Mouse (Mus musculus): ENCODE measurements around the gene Fbxw8. TPM values are rescaled to one million over a fixed set of nuclear protein-coding genes. Genes with fewer than 3 reads are reported as not detected.

The Fbxw8 gene
- polyA plus RNA-seq, 1 experiment from 2014 or later, result 27.7 TPM

DNA sequence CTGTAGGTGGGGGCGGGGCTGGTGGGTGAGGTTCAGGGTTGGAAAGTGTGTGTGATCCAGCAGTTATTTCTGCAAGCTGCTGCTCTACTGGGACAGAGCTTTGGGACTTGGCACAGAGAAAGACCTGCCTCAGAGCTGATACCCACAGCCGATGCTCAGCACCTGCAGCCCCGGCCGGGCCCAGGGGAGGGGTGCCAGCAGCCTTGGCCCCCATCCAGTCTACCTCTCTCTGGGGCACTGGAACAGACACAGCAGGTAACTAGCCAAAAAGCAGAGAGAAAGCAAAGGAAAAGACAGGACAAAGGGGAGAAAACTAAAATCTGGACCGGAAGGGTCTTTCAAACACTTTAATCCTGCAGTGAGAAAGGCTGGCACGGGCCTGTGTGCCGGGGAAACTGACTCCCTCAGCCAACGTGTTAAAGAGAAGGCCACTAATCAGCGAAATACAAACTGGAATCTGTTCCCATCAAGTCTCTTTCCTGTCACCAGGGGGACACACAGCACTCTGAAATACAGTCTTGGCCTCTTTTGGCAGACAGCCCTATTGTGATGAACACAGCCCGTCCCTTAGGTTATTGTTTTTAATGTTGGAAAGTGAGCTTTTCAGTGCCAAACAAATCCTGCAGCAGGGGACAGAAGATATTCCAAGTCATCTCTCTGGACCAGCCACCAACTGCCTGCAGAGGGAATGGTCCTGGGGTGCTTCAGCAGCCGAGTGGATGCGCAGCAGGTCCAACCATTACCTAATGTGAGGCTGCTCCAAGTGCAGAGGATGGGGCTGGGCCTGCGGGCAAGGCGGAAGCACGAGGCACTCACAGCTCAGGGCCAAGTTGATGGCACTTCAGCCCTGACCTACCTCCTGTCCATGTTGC lies 78.3 kb downstream of the Fbxw8 start:
- no peak overlapping the region for H3K4me2 ChIP-seq (replicated peaks)
- H3K9me3 ChIP-seq (replicated peaks), result no peaks in the 10 kb centered on the region
- 81% methylated on average over 15 of the region's 15 CpGs for WGBS
- peaks cover 28% of the 10 kb centered on the region for H3K4me1 ChIP-seq
- H3K36me3 ChIP-seq, result peaks cover 64% of the 10 kb centered on the region
- 0 out of 2 replicates have a peak overlapping the region, but pooled peaks have one; percentile 6 for H3K27ac ChIP-seq (replicated peaks)
- H3K27me3 ChIP-seq, result no peaks in the 10 kb centered on the region
- H3K9ac ChIP-seq, result no peak overlapping the region
- H3K4me3 ChIP-seq (replicated peaks), result no peak overlapping the region
- peak; percentile 25; the same call in 1 of the 2 replicates for ATAC-seq (ENCODE audit: insufficient number of reproducible peaks, low FRiP score, low TSS enrichment, low read depth)

DNA sequence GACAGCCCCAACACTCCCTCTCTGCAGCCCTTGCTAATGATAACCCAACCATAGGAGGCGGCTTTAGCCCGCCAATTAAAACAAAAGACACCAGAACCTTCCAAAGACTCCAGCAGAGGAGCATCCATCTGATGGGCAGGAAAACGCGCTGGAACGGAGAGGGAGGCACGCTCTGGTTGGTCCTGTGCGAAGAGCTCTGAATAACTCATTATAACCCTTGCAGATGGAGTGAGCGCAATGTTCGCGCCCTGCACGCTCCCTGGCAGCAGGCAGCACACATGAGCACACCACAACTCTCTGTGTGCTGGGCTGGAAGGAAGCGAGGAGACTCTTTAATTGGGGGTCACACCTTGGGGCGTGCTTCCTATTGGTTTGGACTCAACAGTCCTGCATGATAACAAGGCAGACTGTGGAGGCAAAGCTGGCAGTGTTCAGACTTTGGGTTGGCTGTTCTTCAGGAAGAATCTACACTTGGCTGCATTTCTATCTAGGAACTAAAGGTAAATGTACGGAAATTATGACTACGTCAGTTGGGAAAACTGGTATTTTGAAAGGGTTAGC lies 82.0 kb downstream of the Fbxw8 start:
- Histone ChIP-seq H3K36me3 (peaks cover 77% of the 10 kb centered on the region), H3K9me3 (replicated peaks) (no peaks in the 10 kb centered on the region), H3K4me3 (replicated peaks) (no peak overlapping the region), H3K4me2 (replicated peaks) (no peak overlapping the region), H3K9ac (no peak overlapping the region), H3K27ac (replicated peaks) (no peak overlapping the region), H3K27me3 (no peaks in the 10 kb centered on the region), H3K4me1 (peaks cover 15% of the 10 kb centered on the region; the same call in 1 of the 2 replicates)
- no peak for ATAC-seq (ENCODE audit: insufficient number of reproducible peaks, low FRiP score, low TSS enrichment, low read depth)
- 87% methylated on average over 15 of the region's 15 CpGs for WGBS

DNA sequence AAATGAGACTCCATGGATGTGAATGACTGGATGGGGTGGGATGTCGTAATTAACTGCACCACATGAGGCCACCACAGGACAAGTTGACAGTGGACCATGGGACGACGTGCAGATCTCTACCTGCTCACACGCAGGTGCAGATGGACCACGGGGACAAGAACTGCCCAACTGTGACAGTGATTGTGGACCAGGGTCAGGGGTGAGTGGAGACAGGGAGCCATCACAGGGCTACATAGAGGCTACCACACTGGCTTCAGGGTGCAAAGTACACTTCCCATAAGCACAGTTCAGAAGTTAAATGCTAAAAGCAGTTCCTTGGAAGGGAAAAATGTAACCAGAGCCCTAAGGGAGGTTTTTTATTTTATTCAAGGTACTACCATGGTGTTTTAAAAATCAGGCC lies 83.5 kb downstream of the Fbxw8 start:
- Histone ChIP-seq H3K4me1 (peaks cover 8% of the 10 kb centered on the region; the same call in 1 of the 2 replicates), H3K4me3 (replicated peaks) (no peak overlapping the region), H3K27me3 (no peaks in the 10 kb centered on the region), H3K27ac (replicated peaks) (no peak overlapping the region), H3K9me3 (replicated peaks) (no peaks in the 10 kb centered on the region), H3K9ac (no peak overlapping the region), H3K4me2 (replicated peaks) (no peak overlapping the region), H3K36me3 (peaks cover 72% of the 10 kb centered on the region)
- WGBS, result 85% methylated on average over 5 of the region's 5 CpGs
- no peak for ATAC-seq (ENCODE audit: insufficient number of reproducible peaks, low FRiP score, low TSS enrichment, low read depth)

- H3K27me3 ChIP-seq, result no peaks in the 10 kb centered on the region
- 0 out of 2 replicates have a peak, but pooled peaks cover 6% of the 10 kb centered on the region for H3K4me1 ChIP-seq
- no peak overlapping the region for H3K27ac ChIP-seq (replicated peaks)
- no peak overlapping the region for H3K4me3 ChIP-seq (replicated peaks)
- H3K36me3 ChIP-seq, result peaks cover 61% of the 10 kb centered on the region
- no peak overlapping the region for H3K4me2 ChIP-seq (replicated peaks)
- H3K9me3 ChIP-seq (replicated peaks), result no peaks in the 10 kb centered on the region
- WGBS, result 50% methylated on average over 9 of the region's 9 CpGs
- no peak overlapping the region for H3K9ac ChIP-seq
- no peak for ATAC-seq (ENCODE audit: insufficient number of reproducible peaks, low FRiP score, low TSS enrichment, low read depth)
Measured at GRCm38 (mm10) chr5:118069315-118069714, 85.9 kb downstream of the Fbxw8 start.

- Histone ChIP-seq H3K27ac (replicated peaks) (peak overlapping the region; percentile 17; the same call in 1 of the 2 replicates), H3K9ac (no peak overlapping the region), H3K9me3 (replicated peaks) (no peaks in the 10 kb centered on the region), H3K4me3 (replicated peaks) (no peak overlapping the region), H3K4me1 (0 out of 2 replicates have a peak, but pooled peaks cover 6% of the 10 kb centered on the region), H3K36me3 (peaks cover 58% of the 10 kb centered on the region), H3K27me3 (no peaks in the 10 kb centered on the region), H3K4me2 (replicated peaks) (no peak overlapping the region)
- 81% methylated on average over 9 of the region's 9 CpGs for WGBS
- no peak for ATAC-seq (ENCODE audit: insufficient number of reproducible peaks, low FRiP score, low TSS enrichment, low read depth)
Measured at GRCm38 (mm10) chr5:118067984-118068494, 87.2 kb downstream of the Fbxw8 start.

DNA sequence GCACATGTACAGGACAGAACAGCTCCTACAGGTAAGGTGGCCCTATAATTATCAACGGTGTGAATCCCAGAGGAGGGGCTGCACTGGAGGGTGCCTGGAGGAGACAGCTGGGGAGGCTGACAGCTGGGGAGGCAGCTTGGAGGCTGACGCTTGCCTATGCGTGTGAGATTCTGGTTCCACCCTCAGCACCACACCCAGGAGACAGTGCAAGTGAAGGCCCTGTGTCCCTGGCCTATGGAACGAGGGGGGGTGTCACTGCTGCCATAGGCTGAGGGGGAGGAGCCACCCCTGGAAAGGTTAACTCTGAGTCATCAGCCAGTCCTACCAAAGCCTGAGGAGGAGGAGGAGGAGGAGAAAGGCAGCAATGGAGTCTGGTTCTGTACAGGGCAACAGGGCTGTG lies 87.7 kb downstream of the Fbxw8 start:
- Histone ChIP-seq H3K4me3 (replicated peaks) (no peak overlapping the region), H3K36me3 (peaks cover 53% of the 10 kb centered on the region), H3K4me1 (0 out of 2 replicates have a peak, but pooled peaks cover 6% of the 10 kb centered on the region), H3K9ac (no peak overlapping the region), H3K4me2 (replicated peaks) (no peak overlapping the region), H3K27me3 (no peaks in the 10 kb centered on the region), H3K9me3 (replicated peaks) (no peaks in the 10 kb centered on the region), H3K27ac (replicated peaks) (peak overlapping the region; percentile 17; the same call in 1 of the 2 replicates)
- 52% methylated on average over 4 of the region's 4 CpGs for WGBS
- no peak for ATAC-seq (ENCODE audit: insufficient number of reproducible peaks, low FRiP score, low TSS enrichment, low read depth)

DNA sequence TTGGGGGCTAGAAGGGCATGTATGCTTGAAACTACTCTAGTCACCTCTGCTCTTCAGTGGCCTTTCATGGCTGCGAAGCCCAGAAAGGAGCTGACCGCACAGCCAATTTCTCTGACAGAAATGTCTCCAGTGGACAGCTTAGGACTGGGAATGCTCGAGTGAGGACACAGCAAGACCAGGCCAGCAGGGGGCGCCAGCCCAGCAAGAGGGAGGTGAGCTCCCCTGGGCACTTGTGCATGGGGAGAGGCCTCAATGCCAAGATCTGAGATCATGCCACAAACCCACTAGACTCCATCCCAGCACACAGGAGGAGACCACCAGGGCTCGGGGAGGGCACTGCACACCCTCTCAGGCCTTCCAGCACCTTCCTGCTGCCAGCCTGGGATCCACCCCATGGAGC lies 88.4 kb downstream of the Fbxw8 start:
- H3K27ac ChIP-seq (replicated peaks), result no peak overlapping the region; the same call in 1 of the 2 replicates
- H3K36me3 ChIP-seq, result peaks cover 48% of the 10 kb centered on the region
- H3K4me1 ChIP-seq, result 0 out of 2 replicates have a peak, but pooled peaks cover 6% of the 10 kb centered on the region
- H3K9me3 ChIP-seq (replicated peaks), result no peaks in the 10 kb centered on the region
- 54% methylated on average over 5 of the region's 5 CpGs for WGBS
- no peaks in the 10 kb centered on the region for H3K27me3 ChIP-seq
- H3K4me3 ChIP-seq (replicated peaks), result no peak overlapping the region
- H3K4me2 ChIP-seq (replicated peaks), result no peak overlapping the region
- 0 out of 2 replicates have a peak, but pooled peaks have one; percentile 22 for ATAC-seq (ENCODE audit: insufficient number of reproducible peaks, low FRiP score, low TSS enrichment, low read depth)
- no peak overlapping the region for H3K9ac ChIP-seq

DNA sequence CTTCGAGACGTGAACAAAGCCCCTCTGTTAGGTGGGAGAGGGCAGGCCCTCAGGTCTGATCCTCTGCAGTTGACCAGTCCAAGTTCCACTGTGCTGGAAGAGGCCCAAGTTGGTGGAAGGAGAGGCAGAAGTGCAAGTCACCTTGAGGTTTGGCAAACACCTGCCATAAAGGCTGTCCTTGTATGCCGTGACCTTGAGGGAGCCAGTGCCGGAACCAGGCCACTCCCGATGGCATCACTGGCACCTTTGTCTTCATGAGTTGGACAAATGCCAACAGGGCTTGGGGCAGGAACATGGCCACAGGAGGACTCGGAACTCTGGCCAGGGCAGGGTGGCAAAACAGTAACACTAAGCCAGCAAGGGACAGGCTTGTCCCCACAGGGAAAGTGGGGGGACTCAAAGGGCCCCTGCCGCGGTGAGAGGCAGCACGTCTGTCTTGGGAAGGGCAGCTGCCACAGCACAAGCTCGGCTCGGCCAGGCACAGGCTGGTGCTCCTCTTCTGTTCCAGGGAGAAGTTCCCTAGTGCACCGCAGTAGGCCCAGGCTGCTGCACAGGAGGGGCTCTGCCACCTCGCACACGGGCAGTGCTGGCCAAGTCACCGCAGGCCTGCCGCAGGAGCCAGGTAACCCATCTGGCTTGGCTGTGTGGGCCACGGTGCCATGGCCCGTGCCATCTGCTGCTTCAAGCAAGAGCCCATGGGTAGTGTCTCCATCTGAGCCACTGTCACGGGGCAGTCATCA lies 89.6 kb downstream of the Fbxw8 start:
- WGBS, result 85% methylated on average over 19 of the region's 19 CpGs
- Histone ChIP-seq H3K9ac (no peak overlapping the region), H3K27me3 (no peaks in the 10 kb centered on the region), H3K36me3 (peaks cover 43% of the 10 kb centered on the region), H3K4me2 (replicated peaks) (no peak overlapping the region), H3K27ac (replicated peaks) (no peak overlapping the region), H3K4me1 (0 out of 2 replicates have a peak, but pooled peaks cover 6% of the 10 kb centered on the region), H3K4me3 (replicated peaks) (no peak overlapping the region), H3K9me3 (replicated peaks) (no peaks in the 10 kb centered on the region)
- ATAC-seq (ENCODE audit: insufficient number of reproducible peaks, low FRiP score, low TSS enrichment, low read depth), result no peak

GRCm38 (mm10) chr5:118064284-118064901 lies 90.9 kb downstream of the Fbxw8 start:
- Histone ChIP-seq H3K9ac (no peak overlapping the region), H3K4me3 (replicated peaks) (no peak overlapping the region), H3K4me2 (replicated peaks) (no peak overlapping the region), H3K27me3 (no peaks in the 10 kb centered on the region), H3K4me1 (0 out of 2 replicates have a peak, but pooled peaks cover 6% of the 10 kb centered on the region), H3K9me3 (replicated peaks) (no peaks in the 10 kb centered on the region), H3K36me3 (peaks cover 34% of the 10 kb centered on the region), H3K27ac (replicated peaks) (no peak overlapping the region; the same call in 1 of the 2 replicates)
- WGBS, result 58% methylated on average over 10 of the region's 10 CpGs
- ATAC-seq (ENCODE audit: insufficient number of reproducible peaks, low FRiP score, low TSS enrichment, low read depth), result no peak

DNA sequence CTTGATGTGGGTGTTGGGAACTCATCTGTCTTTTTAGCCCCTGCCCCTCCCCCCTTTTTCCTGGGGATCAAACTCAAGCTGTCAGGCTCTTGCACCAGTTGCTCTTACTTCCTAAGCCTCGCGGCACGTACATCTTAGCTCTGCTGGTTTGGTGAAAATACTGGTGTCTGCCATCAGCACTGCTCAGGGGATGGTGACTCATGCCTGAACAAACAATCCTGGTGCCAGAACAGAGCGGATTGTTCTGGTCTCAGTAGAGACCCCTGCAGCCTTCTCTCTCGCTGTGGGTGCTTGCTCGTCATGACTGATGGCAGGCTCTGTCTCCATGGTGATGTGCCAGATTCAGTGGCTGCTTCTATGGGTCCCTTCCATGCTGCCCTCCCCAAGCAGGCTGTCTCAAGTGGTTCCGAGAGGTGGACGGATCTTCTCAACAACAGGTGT lies 92.1 kb downstream of the Fbxw8 start:
- no peak for ATAC-seq (ENCODE audit: insufficient number of reproducible peaks, low FRiP score, low TSS enrichment, low read depth)
- H3K27ac ChIP-seq (replicated peaks), result no peak overlapping the region
- H3K4me2 ChIP-seq (replicated peaks), result no peak overlapping the region
- WGBS, result 66% methylated on average over 8 of the region's 8 CpGs
- H3K9ac ChIP-seq, result no peak overlapping the region
- H3K4me3 ChIP-seq (replicated peaks), result no peak overlapping the region
- H3K27me3 ChIP-seq, result no peaks in the 10 kb centered on the region
- peaks cover 26% of the 10 kb centered on the region for H3K36me3 ChIP-seq
- H3K4me1 ChIP-seq, result 0 out of 2 replicates have a peak, but pooled peaks cover 2% of the 10 kb centered on the region
- no peaks in the 10 kb centered on the region for H3K9me3 ChIP-seq (replicated peaks)
